Mouse (Mus musculus) lung, postnatal 14 days (tissue): ENCODE data around the gene Kdm2b.

Experiments
- DNase-seq: peaks from one replicate; pipeline ENCODE4 v3.0.0; 2021

Kdm2b gene

DNA sequence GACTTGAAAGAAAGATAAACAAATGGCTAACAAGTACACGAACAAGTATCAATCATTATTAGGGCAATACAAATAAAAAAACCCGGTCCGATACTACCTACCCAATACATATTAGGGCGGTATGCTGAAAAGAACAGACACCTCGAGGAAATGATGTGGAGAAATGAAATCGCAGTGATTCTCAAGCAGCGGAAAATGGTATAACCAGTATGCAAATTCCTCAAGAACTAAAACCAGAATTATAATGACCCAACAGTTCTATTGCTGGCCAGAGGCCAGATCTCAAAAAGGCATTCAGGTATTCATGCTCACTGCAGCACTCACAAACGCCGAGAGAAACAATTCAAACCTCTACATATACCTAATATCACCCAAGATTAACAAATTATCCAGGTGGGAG, 102.6 kb downstream of the Kdm2b start:
- no peak for DNase-seq

DNA sequence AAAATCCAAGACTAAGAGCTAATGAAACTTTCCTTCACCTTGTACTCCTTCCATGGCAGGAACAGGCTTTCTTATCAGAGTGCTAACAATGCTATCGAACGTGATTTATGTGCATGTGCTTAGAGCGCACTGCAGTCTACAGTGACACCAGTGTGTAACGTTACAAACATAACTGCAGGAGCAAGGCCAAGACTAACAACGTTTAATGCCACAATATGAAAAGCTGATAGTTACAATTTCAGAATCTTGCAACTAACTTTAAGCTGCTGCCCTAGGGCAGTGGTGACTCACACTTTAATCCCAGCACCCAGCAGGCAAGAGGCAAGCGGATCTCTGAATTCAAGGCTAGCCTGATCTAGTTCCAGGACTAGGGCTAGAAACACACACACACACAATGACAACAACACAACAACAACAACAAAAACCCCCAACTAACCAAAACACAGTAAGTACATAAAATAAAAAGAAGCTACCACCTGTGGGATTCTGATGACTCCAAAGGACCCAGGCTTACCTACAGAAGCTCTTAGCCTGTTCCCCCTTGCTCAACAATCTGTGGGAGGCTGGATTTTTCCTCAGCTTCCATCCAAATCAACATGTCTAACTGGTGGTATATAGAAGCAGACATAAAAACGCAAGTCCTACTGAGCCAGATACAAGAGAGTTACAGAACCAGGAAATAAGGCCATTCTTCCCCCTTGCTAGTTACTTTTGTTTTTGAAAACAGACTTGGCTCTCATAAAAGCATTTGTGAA, 104.9 kb downstream of the Kdm2b start:
- DNase-seq: no peak

DNA sequence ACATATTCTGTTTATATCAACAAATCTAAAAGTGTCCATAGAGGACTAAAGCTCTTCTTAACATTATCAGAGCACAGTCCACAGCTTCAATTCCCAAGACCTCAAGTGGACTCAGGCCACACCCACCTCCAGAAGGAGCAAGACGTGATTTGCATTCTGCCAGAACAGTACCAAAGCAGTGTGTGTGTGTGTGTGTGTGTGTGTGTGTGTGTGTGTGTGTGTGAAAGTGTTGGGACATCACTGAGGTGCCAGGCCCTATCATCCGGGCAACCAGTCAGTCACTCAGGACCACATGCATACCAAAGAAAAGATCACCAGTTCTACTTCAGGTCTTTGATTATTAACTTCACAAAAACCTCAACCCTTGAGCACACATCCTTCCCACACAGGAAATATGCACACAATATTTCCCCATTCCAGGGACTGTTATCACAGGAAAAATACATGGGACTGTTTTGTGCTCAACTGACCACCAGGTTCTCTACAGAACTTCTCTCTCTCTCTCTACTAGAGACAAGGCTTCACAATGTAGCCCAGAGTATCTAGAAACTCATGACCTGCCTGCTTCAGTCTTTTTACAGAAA, 105.9 kb downstream of the Kdm2b start:
- DNase-seq: no peak

DNA sequence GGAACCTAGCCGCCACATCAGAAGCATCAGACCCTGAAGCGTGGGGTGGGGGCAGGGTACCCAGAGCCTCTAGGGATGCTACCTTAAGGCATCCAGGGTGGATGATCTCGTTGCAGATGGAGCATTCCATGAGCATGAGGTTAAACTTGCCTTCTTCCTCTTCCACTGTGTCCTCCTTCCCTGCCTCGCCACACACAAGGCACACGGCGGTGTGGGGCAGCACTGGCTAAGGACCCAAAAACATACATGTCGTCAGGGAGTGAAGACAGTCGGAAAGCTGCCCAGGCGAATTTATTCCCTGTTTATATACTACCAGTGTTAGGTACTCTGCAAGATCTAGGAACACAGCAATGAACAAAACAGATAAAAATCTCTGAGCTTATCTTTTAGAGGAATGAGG, 106.4 kb downstream of the Kdm2b start:
- no peak for DNase-seq

DNA sequence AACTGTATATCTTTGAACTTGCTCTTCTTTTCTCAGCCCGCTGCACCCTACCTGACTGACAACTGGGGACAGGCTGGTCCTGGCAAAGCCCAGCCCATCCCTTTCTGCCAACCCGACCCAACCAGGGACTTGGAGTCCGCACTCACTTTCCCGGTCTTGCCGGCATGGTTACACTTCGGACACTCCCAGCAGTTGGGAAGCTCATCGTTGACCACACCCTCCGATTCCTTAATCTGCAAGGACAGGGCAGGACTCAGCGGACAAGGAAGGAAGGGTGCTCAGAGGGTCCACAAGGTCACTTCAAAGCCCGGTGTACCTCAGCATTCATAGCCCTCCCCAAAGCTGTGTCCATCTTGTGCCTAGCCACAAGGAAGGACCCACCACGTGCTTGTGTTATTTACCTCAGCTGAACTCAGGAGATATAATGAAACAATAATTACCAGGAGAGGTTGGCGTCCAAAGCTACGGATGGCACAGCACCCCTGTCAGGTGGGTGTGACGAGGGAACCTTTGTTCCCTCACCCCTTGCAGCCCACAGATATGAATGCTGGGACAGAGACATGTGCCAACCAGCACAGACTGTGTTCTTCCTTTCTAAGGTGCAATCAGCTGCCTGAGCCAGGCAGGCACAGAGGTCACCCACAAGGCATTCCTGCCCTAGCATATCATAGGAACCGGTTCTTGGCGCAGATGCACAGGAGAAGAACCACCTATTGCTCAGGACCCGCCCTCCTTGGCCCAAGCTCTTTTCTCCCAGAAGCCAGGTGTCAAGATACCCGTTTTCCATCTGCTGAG, 107.2 kb downstream of the Kdm2b start:
- no peak for DNase-seq

DNA sequence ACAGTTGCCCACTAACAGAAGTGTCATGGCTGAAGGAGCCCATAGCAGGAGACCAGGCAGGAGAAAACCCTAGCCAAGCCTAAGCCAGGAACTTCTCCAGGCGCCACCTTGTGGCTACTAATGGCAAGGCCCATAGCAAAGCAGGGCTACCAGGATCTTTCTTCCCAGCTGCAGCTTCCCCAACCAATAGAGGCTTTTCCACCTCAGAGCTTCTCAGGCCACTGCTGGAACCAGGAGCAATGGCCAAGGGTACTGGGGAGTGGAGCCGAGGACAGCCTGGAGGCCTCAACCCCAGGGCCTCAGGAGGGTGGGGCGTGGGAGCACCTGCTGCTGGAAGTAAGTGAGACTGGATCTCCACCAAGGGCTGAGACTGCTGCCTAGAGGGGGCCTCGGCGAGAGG, 108.3 kb downstream of the Kdm2b start:
- peak; percentile 77 for DNase-seq

DNA sequence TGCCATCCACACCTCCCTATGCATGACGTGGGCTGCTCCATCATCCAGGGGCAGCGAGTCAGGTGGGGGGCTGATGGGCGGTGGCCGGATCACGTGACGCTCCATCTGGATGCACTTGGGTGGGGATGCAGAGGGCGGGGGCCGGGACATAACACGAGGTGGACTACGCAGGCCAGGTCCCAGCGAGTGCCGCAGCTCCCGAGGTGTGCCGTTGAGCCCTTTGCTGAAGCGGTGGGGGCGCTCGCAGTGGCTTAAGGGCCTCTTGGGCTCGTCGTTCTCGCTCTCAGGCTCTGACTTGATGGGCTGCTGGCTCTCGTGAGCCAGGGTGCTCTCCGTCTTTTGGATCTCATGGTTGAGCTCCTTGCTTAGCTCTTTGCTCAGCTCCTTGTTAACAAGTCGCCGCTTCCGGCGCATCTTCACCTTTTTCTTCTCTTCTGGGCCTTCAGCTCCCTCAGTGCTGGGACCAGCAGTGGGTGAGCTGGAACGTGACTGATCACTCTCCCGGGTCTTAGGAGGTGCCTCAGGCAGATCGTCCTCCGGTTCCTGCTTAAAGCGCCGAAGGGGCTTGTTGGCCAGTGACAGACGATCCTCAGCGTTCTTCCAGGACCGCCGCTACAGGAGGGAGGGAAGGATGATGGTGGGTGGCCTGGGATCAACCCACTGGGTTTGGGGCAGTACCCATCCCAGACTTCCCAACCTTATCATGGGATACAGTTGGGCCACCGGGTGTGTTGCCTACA, 109.2 kb downstream of the Kdm2b start:
- no peak for DNase-seq

DNA sequence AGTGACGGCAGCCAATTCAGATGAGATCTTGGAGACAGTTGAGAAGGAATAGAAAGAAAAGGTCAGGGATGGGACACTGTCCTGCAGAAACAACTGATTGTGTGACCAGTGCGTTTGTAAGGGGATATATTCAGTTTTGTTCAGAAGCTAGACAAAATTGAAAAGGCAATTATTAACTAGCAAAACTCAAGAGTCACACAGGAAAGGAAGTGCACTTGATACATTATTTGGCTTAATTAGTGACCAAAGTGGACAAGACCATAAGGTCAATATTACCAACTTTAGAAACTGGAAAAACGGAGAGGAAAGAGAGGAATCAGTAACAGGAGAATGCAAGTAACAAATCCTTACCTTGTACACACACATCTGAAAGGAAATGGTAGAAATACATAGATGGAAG, 113.0 kb downstream of the Kdm2b start:
- DNase-seq: no peak

DNA sequence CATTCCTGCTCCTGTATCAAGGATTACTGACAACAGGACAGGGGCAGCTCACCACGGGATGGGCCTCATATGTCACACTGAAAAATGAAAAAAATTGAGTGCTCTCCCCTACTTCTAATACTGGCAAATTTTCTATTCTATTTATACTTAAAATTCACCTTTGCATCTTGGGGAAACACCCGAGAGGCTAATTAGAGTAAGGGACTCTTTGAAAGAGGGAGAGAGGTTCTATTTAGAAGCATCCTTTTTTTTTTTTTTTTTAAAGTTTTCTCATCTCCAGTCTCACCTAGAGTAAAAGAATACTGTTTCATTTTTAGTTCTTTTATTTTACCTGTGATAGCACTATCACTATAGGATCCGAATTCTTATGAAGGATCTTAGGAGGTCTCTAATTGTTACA, 115.3 kb downstream of the Kdm2b start:
- DNase-seq: no peak

DNA sequence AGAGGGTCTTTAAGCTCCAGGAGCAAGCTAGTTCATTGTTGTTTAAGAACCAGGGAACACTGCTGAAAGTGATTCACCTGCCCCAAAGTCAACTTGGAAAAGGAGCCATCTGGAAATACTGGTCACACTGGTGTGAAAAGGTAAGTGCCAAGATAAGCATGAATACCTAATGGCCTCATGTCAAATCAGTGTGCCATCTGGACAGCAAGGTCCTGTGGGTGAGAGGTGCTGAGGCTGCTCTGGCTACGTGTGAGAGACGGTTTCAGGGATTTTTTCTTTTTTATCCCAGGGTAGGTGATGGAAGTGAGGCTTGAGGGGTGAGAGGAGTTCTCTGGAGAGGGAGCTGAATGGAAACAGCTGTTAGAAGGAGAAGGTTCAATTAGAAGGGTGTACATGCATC, 116.0 kb downstream of the Kdm2b start:
- DNase-seq: no peak

DNA sequence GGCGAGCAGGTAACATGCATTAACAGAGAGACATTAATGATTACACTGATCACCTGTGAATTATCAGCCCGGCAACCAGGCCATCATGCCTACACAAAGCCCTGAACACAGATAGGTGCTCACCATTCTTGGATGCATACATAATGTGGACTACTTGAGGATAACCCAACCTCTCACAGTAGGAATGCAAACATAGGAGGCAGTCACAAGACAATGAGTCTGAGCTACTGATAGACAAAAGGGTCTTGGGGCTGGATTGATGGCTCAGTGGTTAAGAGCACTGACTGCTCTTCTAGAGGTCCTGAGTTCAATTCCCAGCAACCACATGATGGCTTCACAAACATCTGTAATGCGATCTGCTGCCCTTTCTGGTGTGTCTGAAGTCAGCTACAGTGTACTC, 117.0 kb downstream of the Kdm2b start:
- no peak for DNase-seq

DNA sequence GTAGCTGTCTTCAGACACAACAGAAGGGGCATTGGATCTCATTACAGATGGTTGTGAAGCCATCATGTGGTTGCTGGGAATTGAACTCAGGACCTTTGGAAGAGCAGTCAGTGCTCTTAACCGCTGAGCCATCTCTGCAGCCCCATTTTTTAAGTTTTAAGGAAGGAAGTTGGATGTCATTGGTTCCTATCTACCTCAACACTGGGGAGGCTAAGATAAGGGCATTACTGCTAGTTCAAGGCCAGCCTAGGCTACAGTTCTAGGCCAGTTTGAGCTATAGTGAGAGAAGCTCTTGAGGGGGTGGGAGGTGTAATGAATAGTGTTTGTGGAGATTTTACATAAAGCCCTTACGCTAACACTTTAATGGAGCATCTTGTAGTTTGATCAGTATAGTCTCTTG, 126.6 kb downstream of the Kdm2b start:
- DNase-seq: no peak

DNA sequence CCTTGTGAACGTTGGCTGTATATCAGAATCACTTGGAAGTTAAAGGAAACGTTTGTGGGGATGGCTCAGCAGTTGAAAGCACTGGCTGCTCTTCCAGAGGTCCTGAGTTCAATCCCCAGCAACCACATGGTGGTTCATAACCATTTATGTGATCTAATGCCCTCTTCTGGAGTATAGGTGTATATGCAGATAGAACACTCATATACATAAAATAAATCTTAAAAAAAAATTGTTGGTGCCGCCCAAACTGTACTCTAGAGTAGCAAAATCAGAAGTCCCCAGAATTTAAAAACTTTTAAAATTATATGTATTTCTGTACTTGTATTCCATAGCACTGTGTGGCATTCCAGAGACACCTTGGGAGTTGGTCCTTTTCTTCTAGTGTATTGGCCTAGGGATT, 133.8 kb downstream of the Kdm2b start:
- no peak for DNase-seq

DNA sequence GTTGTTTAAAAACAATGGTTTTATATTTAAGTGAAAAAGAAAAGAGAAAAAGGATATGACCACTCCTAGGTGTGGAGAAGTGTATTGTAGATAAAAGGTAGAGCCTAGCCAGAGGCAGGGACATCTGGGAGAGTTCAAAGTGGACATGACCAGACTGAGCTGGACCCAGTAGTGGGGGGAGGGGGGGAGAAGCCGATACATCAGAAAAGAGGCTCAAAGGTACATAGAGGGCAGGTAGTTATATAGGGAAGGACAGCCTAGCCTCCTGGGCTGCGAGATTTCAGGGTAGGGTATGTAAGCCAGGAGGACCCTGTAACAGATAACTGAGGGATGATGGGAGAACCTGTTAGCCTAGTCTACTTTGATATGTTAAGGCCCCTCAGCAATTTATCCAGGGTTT, 137.0 kb downstream of the Kdm2b start:
- DNase-seq: no peak

DNA sequence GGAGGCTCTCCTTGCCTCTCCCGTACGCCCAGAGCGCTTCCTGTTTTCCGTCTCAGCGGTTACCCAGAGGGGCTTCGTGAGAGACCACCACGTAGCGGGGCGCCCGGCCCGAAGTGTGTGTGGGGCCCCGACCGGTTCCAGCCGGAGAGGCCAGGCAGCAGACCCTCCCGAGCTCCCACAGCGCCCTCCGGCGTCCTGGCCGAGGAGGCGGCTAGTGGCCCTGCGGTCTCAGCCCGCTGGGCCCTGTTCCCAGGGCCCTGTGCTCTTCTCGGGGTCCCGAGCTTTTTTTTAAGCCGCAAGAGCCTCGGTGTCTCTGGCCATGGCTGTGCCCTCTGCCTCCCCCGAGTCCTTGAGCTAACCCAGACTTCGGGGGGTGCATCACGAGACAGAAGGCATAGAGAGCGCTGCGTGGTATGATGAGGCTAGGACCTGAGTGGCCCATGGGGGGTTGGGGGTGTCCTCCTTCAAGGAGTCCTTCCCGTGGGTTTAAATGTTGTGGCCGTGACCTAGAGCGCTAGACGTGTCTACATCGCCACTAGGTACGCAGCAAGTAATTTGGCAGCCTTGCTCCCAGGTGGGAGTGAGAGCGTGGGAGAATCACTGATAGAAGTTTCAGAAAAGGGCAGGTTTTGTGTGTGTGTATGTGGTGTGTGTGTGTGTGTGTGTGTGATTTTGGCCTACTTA, 139.2 kb downstream of the Kdm2b start:
- peak; percentile 54 for DNase-seq

DNA sequence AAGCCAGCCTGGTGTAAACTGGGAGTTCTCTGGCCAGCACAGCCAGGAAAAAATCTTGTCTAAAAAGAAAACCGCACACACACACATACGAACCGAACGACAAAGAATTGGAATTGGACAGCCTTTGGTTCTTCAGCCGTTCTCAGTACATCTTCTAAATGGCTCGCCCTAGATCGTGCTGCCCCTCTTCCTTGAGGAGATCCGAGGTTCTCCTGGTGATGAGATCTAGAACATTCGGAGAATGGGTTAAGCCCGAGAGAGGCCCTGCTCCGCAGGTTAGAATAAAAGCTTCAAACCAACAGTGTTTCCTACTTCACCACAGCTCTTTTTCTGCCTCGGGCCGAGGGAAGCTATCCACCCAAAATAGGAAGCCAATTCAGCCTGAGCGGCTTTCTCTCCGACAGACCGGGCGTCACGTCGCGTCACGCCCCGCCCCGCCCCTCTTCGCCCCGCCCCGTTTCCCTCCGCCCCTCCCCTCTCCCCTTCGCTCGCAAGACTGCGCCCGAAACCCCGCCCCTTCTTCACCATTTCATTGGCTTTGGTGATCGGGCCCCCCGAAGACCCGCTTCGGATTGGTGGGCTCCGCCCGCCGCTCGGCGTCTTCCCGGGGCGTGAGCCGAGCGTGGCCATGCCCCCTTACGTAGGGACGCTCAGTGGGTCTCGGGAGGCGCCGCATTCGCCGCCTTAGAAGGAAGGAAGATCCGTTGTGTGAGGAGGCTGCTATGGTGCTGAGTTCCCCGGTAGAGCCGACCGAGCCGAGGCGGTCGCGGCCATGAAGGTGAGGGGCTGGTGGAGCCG, 139.9 kb downstream of the Kdm2b start, which contains the start of gene Rnf34:
TSS of gene Rnf34 (plus strand) at position 528 of the 798 bp plus-strand sequence.
- peak; percentile 97 for DNase-seq

DNA sequence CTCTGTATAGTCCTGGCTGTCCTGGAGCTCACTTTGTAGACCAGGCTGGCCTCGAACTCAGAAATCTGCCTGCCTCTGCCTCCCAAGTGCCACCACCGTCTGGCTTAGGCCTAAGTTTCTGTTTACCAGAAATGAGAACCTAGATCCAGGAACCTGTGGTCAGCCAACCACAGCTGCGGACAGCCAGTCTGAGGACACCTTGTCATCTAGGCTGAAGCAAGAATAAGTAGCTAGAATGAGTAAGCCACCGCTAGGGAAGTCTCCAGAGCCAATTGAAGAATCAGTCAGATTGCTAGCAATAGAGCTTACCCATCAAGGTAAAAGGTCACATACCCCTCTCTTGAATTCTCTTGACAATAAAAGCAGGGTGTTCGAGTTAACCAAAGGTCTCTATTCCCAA, 145.8 kb downstream of the Kdm2b start:
- no peak for DNase-seq

DNA sequence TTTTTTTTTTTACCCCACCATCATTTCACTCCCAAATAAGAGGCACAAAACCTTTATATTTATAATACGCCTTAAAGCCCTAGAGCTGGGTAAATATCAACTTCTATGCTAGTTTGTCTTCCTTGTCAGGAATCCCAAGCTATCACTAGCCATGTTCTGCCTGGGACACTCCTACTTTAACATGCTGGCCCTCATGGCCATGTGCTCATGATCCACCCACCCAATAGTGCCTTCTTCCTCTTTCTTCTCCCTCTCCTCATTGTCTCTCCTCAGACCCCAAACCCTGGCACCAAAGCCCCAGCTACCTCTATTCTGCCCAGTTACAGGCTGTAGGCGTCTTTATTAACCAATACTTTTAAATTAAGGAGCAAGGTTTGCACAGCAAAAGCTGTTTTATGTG, 148.5 kb downstream of the Kdm2b start:
- no peak for DNase-seq

DNA sequence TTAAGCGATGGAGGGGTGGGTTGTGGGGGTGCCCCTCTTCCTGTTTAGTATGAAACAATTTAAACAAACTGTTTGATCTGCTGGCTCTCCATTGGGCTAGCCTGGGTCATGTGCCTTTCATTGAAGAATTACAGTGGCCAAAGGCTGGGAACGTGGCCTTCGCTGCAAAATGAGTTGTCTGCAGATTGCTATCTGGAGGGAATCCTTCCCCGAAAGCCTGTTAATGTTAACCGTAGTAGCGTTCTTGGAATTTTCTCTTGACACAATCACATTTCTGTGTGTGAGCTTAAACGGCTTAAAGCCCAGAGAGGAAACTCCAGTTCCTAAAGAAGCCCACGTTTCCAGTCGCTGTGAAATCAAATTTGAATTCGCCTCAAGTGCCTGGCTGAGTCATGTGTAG, 156.6 kb downstream of the Kdm2b start:
- DNase-seq: no peak

DNA sequence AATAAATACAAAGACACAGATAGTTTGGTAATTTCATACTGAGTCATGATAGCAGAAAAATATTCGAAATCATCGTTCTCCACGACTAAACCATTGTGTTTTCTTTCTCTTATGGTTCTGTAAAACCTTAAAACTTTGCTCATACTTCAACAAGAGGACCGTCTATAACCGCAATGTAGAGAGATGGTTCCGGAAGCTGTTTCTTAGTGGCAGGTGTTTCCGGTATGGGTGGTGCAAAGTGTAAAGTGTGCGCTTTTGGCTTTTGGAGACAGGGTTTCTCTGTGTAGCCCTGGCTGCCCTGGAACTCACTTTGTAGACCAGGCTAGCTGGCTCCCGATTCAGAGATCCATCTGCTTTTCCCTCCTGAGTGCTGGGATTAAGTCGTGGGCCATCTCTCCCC, 157.1 kb downstream of the Kdm2b start:
- no peak for DNase-seq

DNA sequence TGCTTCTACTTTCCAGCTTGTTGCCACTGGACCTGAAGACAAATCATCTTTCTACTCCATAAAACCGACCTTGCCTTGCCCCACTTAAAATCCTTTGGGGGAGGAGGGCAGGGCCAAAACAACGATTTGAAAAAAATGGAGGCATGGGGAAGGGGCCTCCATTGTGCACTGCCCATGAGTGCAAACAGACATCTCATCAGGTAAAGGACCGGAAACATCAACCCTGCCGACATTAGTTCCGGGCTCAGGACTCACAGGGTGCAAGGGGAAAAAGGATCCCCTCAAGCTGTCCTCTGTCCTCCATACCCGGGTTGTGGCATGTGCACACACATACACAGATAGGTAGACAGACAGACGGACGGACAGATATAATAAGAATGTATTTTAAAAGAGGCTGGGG, 164.5 kb downstream of the Kdm2b start:
- no peak for DNase-seq

DNA sequence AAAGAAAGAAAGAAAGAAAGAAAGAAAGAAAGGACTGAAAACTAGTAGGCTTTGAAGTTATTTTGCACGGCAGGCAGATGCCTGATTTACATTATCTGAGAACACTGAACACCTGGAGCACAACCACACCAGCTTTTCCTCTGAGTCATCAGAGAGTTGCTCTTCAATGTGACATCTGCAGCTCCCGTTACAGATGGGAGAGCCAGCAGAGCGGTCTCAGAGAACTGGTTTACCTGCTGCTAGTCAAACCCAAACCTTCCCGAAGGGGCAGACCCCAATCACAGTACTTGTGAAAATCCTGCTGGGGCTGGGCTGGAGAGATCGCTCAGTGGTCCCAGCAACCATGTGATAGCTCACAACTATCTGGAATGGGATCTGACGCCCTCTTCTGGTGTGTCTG, 165.2 kb downstream of the Kdm2b start:
- no peak for DNase-seq
